Mouse (Mus musculus): ENCODE data around the gene Tm6sf2. TPM values are rescaled to one million over a fixed set of nuclear protein-coding genes. Genes with fewer than 3 reads are reported as not detected.

Tm6sf2 gene
- polyA plus RNA-seq, 1 experiment from 2014 or later: 0.79 TPM

GRCm38 (mm10) chr8:70092786-70093185, 20.1 kb downstream of the Tm6sf2 start:
- peaks cover 5% of the 10 kb centered on the region; the same call in 1 of the 2 replicates for H3K4me1 ChIP-seq (replicated peaks)
- H3K36me3 ChIP-seq: no peaks in the 10 kb centered on the region
- no peak overlapping the region for H3K9ac ChIP-seq (replicated peaks)
- H3K27ac ChIP-seq: no peak overlapping the region
- no peak overlapping the region for H3K4me2 ChIP-seq
- no peak for ATAC-seq (ENCODE audit: insufficient number of reproducible peaks, insufficient read depth, low FRiP score, low TSS enrichment, low read depth)
- H3K27me3 ChIP-seq: peaks cover 63% of the 10 kb centered on the region
- no peak overlapping the region for H3K4me3 ChIP-seq (replicated peaks)
- H3K9me3 ChIP-seq: peaks cover 2% of the 10 kb centered on the region; the same call in 1 of the 2 replicates
- 42% methylated on average over 8 of the region's 8 CpGs for WGBS

GRCm38 (mm10) chr8:70099276-70099675, 26.6 kb downstream of the Tm6sf2 start:
- ATAC-seq (ENCODE audit: insufficient number of reproducible peaks, insufficient read depth, low FRiP score, low TSS enrichment, low read depth): no peak
- H3K9me3 ChIP-seq: peaks cover 5% of the 10 kb centered on the region; the same call in 1 of the 2 replicates
- no peaks in the 10 kb centered on the region for H3K4me1 ChIP-seq (replicated peaks)
- 73% methylated on average over 8 of the region's 8 CpGs for WGBS
- H3K4me2 ChIP-seq: no peak overlapping the region
- no peak overlapping the region for H3K4me3 ChIP-seq (replicated peaks)
- no peaks in the 10 kb centered on the region for H3K36me3 ChIP-seq
- peaks cover 18% of the 10 kb centered on the region for H3K27me3 ChIP-seq
- H3K9ac ChIP-seq (replicated peaks): no peak overlapping the region
- no peak overlapping the region for H3K27ac ChIP-seq

GRCm38 (mm10) chr8:70100241-70100640, 27.5 kb downstream of the Tm6sf2 start:
- no peaks in the 10 kb centered on the region for H3K36me3 ChIP-seq
- no peak for ATAC-seq (ENCODE audit: insufficient number of reproducible peaks, insufficient read depth, low FRiP score, low TSS enrichment, low read depth)
- 84% methylated on average over 8 of the region's 8 CpGs for WGBS

GRCm38 (mm10) chr8:70104506-70104905, 31.8 kb downstream of the Tm6sf2 start:
- H3K36me3 ChIP-seq: no peaks in the 10 kb centered on the region
- no peaks in the 10 kb centered on the region for H3K4me1 ChIP-seq (replicated peaks)
- no peak overlapping the region for H3K4me2 ChIP-seq
- 20% methylated on average over 6 of the region's 6 CpGs for WGBS
- peaks cover 43% of the 10 kb centered on the region for H3K27me3 ChIP-seq
- no peak overlapping the region for H3K9ac ChIP-seq (replicated peaks)
- no peak for ATAC-seq (ENCODE audit: insufficient number of reproducible peaks, insufficient read depth, low FRiP score, low TSS enrichment, low read depth)
- no peak overlapping the region for H3K27ac ChIP-seq
- H3K9me3 ChIP-seq: no peaks in the 10 kb centered on the region
- no peak overlapping the region for H3K4me3 ChIP-seq (replicated peaks)

More at GRCm38 (mm10) chr8:70100241-70100640, 27.5 kb downstream of the Tm6sf2 start:
- H3K27me3 ChIP-seq: peaks cover 21% of the 10 kb centered on the region
- no peak overlapping the region for H3K4me3 ChIP-seq (replicated peaks)
- H3K27ac ChIP-seq: no peak overlapping the region
- H3K4me1 ChIP-seq (replicated peaks): no peaks in the 10 kb centered on the region
- H3K9me3 ChIP-seq: peaks cover 5% of the 10 kb centered on the region; the same call in 1 of the 2 replicates
- H3K4me2 ChIP-seq: no peak overlapping the region
- H3K9ac ChIP-seq (replicated peaks): 0 out of 2 replicates have a peak overlapping the region, but pooled peaks have one; percentile 0

- H3K9ac ChIP-seq (replicated peaks): no peak overlapping the region
- H3K9me3 ChIP-seq: no peaks in the 10 kb centered on the region
- no peak for ATAC-seq (ENCODE audit: insufficient number of reproducible peaks, insufficient read depth, low FRiP score, low TSS enrichment, low read depth)
- WGBS: 81% methylated on average over 7 of the region's 7 CpGs
- H3K36me3 ChIP-seq: no peaks in the 10 kb centered on the region
- peaks cover 43% of the 10 kb centered on the region for H3K27me3 ChIP-seq
- no peak overlapping the region for H3K27ac ChIP-seq
- no peaks in the 10 kb centered on the region for H3K4me1 ChIP-seq (replicated peaks)
- H3K4me3 ChIP-seq (replicated peaks): no peak overlapping the region
- no peak overlapping the region for H3K4me2 ChIP-seq
Measured at GRCm38 (mm10) chr8:70104922-70105321, 32.2 kb downstream of the Tm6sf2 start.

GRCm38 (mm10) chr8:70110451-70110850, 37.7 kb downstream of the Tm6sf2 start:
- Histone ChIP-seq H3K36me3 (no peaks in the 10 kb centered on the region), H3K27me3 (peaks cover 89% of the 10 kb centered on the region), H3K4me3 (replicated peaks) (no peak overlapping the region), H3K27ac (no peak overlapping the region), H3K4me1 (replicated peaks) (peaks cover 6% of the 10 kb centered on the region), H3K9me3 (no peaks in the 10 kb centered on the region), H3K9ac (replicated peaks) (no peak overlapping the region), H3K4me2 (no peak overlapping the region)
- WGBS: 82% methylated on average over 2 of the region's 2 CpGs
- ATAC-seq (ENCODE audit: insufficient number of reproducible peaks, insufficient read depth, low FRiP score, low TSS enrichment, low read depth): no peak

- Histone ChIP-seq H3K4me2 (peak overlapping the region; percentile 24), H3K4me1 (replicated peaks) (peaks cover 6% of the 10 kb centered on the region), H3K4me3 (replicated peaks) (0 out of 2 replicates have a peak overlapping the region, but pooled peaks have one; percentile 13)
Measured at GRCm38 (mm10) chr8:70111192-70111795, 38.6 kb downstream of the Tm6sf2 start.

GRCm38 (mm10) chr8:70112401-70113016, 39.8 kb downstream of the Tm6sf2 start:
- ATAC-seq (ENCODE audit: insufficient number of reproducible peaks, insufficient read depth, low FRiP score, low TSS enrichment, low read depth): no peak
- Histone ChIP-seq H3K9ac (replicated peaks) (no peak overlapping the region), H3K4me2 (no peak overlapping the region; the same call in 1 of the 2 replicates), H3K9me3 (no peaks in the 10 kb centered on the region), H3K4me3 (replicated peaks) (0 out of 2 replicates have a peak overlapping the region, but pooled peaks have one; percentile 13), H3K27me3 (peaks cover 99% of the 10 kb centered on the region), H3K4me1 (replicated peaks) (peaks cover 6% of the 10 kb centered on the region), H3K36me3 (no peaks in the 10 kb centered on the region), H3K27ac (no peak overlapping the region)
- 8% methylated on average over 43 of the region's 43 CpGs for WGBS

More at GRCm38 (mm10) chr8:70111192-70111795, 38.6 kb downstream of the Tm6sf2 start:
- no peaks in the 10 kb centered on the region for H3K36me3 ChIP-seq
- WGBS: 47% methylated on average over 23 of the region's 23 CpGs
- no peak for ATAC-seq (ENCODE audit: insufficient number of reproducible peaks, insufficient read depth, low FRiP score, low TSS enrichment, low read depth)
- no peak overlapping the region for H3K27ac ChIP-seq
- peaks cover 92% of the 10 kb centered on the region for H3K27me3 ChIP-seq
- H3K9ac ChIP-seq (replicated peaks): no peak overlapping the region
- H3K9me3 ChIP-seq: no peaks in the 10 kb centered on the region

GRCm38 (mm10) chr8:70114488-70114887, 41.8 kb downstream of the Tm6sf2 start:
- Histone ChIP-seq H3K27me3 (peaks cover 100% of the 10 kb centered on the region), H3K36me3 (no peaks in the 10 kb centered on the region), H3K9ac (replicated peaks) (no peak overlapping the region), H3K4me2 (no peak overlapping the region), H3K4me3 (replicated peaks) (no peak overlapping the region), H3K9me3 (no peaks in the 10 kb centered on the region), H3K27ac (no peak overlapping the region), H3K4me1 (replicated peaks) (peaks cover 6% of the 10 kb centered on the region)
- ATAC-seq (ENCODE audit: insufficient number of reproducible peaks, insufficient read depth, low FRiP score, low TSS enrichment, low read depth): no peak
- 23% methylated on average over 6 of the region's 6 CpGs for WGBS

- peaks cover 6% of the 10 kb centered on the region for H3K4me1 ChIP-seq (replicated peaks)
- no peaks in the 10 kb centered on the region for H3K9me3 ChIP-seq
- H3K4me3 ChIP-seq (replicated peaks): no peak overlapping the region
- no peak overlapping the region for H3K27ac ChIP-seq
- H3K36me3 ChIP-seq: no peaks in the 10 kb centered on the region
- H3K9ac ChIP-seq (replicated peaks): no peak overlapping the region
- 69% methylated on average over 13 of the region's 13 CpGs for WGBS
- H3K4me2 ChIP-seq: no peak overlapping the region
- peaks cover 100% of the 10 kb centered on the region for H3K27me3 ChIP-seq
- no peak for ATAC-seq (ENCODE audit: insufficient number of reproducible peaks, insufficient read depth, low FRiP score, low TSS enrichment, low read depth)
Measured at GRCm38 (mm10) chr8:70114892-70115291, 42.2 kb downstream of the Tm6sf2 start.

GRCm38 (mm10) chr8:70117611-70118010, 44.9 kb downstream of the Tm6sf2 start:
- H3K27ac ChIP-seq: no peak overlapping the region
- 7% methylated on average over 9 of the region's 9 CpGs for WGBS

More at GRCm38 (mm10) chr8:70117611-70118010, 44.9 kb downstream of the Tm6sf2 start:
- H3K9me3 ChIP-seq: no peaks in the 10 kb centered on the region
- no peak overlapping the region for H3K4me2 ChIP-seq
- peaks cover 8% of the 10 kb centered on the region for H3K4me1 ChIP-seq (replicated peaks)
- peaks cover 96% of the 10 kb centered on the region for H3K27me3 ChIP-seq
- no peak overlapping the region for H3K4me3 ChIP-seq (replicated peaks)
- no peaks in the 10 kb centered on the region for H3K36me3 ChIP-seq
- no peak for ATAC-seq (ENCODE audit: insufficient number of reproducible peaks, insufficient read depth, low FRiP score, low TSS enrichment, low read depth)
- no peak overlapping the region for H3K9ac ChIP-seq (replicated peaks)
